Mouse (Mus musculus): Measurements from ENCODE around the gene Fibp.

DNA sequence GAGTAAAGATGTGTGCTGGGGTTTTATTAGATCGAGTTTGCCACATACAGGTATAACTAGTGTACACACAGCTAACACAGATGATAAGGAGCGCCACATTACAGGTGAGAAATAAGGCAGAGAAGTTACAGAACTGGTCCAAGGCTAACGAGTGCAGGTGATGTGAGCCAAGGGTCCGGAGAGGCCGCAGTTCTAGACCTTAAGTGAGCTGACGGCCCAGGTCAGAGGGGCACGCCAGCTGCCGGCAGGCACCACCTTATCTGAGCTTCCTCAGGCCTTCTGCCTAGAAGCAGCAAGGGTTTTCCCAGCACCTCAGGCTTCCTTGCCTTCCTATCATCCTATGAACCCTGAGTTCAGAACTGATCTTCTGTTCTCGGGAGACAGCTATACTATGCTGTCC is 40.8 kb upstream of the Fibp start:
- TF ChIP-seq POLR2A (IDR thresholded peaks at IDR 0.05; ENCODE audit: insufficient read depth, low read length): no peak
- no peak for TF ChIP-seq EP300 (IDR thresholded peaks at IDR 0.05; ENCODE audit: insufficient read depth, low read depth, low read length)
- TF ChIP-seq CTCF (IDR thresholded peaks at IDR 0.05; ENCODE audit: low read depth, low read length): no peak

Data from ES-Bruce4 (cell line).